Mouse (Mus musculus): ENCODE results near the gene Sept10.
"Not testable (repeated sequence)": the region's sequence is repeated elsewhere in the genome, so short reads cannot be mapped to it uniquely, and the experiment has no call there.

Sept10 gene

GRCm38 (mm10) chr10:59127637-59128036 is 94.0 kb downstream of the Sept10 start:
- no peak for DNase-seq (ENCODE audit: low spot score in 2 of 2)

DNA sequence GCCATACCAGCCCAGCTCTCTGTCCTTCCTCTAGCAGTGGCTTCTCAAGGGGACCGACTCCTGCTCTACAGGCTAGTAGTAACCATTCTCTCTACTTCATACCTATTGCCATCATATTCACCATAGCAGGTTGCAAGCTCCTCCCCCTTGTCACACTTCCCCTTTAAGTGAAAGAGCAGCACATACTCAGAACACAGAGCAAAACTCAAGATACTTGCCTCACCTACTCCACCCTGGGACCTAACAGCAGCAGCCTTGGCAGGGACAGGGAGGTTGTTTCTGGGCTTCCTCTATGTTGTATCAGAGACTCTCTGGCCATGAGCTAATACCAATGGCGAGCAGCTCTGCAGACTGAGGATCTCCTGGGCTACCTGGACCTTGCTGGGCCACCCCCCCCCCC is 96.2 kb downstream of the Sept10 start:
- no peak for DNase-seq (ENCODE audit: low spot score in 2 of 2)

- DNase-seq (ENCODE audit: low spot score in 2 of 2): no peak
These were observed 101.8 kb downstream of the Sept10 start for GRCm38 (mm10) chr10:59119811-59120210.

- DNase-seq (ENCODE audit: low spot score in 2 of 2): no peak
These were observed 102.6 kb downstream of the Sept10 start for GRCm38 (mm10) chr10:59119001-59119400.

GRCm38 (mm10) chr10:59117555-59117954 is 104.1 kb downstream of the Sept10 start:
- no peak for DNase-seq (ENCODE audit: low spot score in 2 of 2)

GRCm38 (mm10) chr10:59116331-59116730 is 105.3 kb downstream of the Sept10 start:
- DNase-seq (ENCODE audit: low spot score in 2 of 2): no peak

- no peak for DNase-seq (ENCODE audit: low spot score in 2 of 2)
These were observed 106.0 kb downstream of the Sept10 start for GRCm38 (mm10) chr10:59115691-59116090.

DNA sequence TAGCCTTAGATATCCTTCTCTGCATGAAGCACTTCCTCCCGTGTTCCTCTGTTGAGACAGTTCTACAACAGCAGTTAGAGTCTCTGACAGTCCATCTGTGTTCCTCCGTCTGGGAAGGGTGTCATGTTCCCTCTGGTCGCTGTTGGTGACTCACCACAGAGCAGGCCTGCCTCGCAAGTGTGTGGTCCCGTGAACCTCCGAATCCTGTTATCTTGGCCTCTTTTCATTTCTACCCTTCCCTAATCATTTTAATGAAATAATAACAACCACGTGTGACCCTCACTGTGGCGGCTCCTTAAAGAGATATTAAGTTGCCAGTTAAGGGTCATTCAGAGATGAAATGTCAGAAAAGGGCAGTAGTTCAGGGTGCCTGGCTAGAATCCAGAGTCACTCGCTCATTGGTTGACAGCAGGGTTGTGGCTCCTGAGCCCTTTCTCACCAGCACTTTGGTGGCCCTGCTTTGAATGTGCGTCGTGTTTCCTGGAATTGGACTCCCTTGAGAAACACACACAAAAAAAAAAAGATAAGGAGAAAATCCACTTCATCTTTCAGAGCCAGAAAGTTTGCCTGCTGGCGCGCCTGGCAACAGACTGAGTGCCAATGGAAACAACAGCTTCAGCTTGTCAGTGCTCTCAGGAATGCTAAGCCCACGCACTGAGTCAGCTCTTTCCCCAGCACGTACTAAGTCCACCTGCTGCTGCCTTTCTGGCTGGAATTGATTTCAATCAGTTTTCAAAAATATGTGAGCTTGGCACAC is 106.9 kb downstream of the Sept10 start:
- DNase-seq (ENCODE audit: low spot score in 2 of 2): peak in 1 of 2 experiments; percentile 16

GRCm38 (mm10) chr10:59113386-59113785 is 108.3 kb downstream of the Sept10 start:
- no peak for DNase-seq (ENCODE audit: low spot score in 2 of 2)

DNA sequence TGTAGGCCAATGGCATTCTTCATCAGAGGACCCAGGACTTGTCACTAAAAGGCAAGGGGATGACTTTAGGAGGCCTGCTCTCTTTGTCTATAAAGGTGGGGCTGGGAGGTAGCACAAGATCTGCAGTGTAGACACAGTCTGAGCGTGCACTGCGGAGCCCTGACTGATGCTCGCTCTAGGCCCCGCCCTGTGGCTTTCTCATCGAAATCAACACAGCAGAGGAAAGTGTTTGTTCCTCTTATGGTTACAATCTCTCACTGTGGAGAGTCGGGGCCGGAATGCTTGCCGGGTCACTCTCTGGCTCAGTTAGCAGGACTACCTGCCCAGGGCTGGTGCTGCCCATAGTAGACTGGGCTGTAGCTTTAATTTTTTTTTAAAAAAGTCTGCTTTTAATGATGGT is 108.9 kb downstream of the Sept10 start:
- DNase-seq (ENCODE audit: low spot score in 2 of 2): no peak

DNA sequence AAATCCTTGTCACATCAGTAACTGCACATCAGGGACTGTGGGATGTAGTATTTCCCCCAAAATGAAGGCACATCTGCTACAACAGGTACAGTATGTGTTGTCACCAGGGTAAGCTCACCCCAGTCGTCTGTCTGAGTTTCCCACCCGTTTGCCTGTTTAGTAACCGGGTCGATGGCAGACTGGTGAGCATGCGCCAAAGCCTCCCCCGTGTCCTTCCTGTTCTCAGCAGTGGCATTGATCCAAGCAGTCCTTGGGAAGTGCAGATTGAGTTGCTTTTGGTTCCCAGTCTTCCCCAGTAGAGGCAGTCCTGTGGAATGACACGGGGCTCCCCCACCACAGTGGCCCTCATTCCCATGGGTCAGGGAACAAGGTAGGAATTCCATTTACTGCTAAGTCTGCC is 111.3 kb downstream of the Sept10 start:
- DNase-seq (ENCODE audit: low spot score in 2 of 2): no peak

GRCm38 (mm10) chr10:59109015-59109414 is 112.6 kb downstream of the Sept10 start:
- peak; percentile 40 to 66 for DNase-seq (ENCODE audit: low spot score in 2 of 2)

DNA sequence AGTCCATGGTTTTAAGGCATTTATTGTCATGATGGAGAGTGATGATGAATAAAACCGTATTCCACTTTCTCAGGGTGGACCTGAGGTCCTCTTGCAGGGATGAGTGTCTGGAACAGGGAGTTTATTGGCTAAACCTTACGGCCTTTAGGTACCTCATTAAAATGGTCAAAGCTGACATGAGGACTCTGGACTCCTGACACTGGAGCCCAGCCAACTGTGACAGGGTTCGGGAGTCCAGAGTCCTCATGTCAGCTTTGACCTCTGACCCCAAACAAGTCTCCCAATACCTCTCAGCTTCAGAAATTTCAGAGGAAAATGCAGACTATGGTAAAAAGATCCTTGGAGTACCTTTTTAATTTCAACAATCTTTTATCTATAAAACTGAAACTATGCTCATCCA is 115.0 kb downstream of the Sept10 start:
- no peak for DNase-seq (ENCODE audit: low spot score in 2 of 2)

DNA sequence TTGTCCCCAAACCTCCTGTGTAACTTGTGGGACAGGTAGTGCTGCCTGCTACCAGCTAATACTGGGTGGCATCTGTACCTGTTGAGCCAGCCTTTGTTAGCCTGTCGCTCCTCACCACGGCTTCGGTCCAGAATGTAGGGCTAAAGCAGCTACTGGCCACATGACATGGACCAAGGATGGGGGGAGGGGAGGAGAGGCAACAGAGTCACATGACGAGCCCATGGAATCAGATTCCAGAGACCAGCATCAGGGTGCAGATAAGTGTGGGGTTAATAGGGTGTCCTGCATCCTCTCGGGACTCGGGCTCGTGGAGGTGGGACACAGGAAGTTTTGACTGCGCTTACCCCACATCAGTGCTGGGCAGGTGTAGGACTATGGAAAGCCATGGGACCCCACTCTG is 115.8 kb downstream of the Sept10 start:
- peak in 1 of 2 experiments; percentile 27 for DNase-seq (ENCODE audit: low spot score in 2 of 2)

DNA sequence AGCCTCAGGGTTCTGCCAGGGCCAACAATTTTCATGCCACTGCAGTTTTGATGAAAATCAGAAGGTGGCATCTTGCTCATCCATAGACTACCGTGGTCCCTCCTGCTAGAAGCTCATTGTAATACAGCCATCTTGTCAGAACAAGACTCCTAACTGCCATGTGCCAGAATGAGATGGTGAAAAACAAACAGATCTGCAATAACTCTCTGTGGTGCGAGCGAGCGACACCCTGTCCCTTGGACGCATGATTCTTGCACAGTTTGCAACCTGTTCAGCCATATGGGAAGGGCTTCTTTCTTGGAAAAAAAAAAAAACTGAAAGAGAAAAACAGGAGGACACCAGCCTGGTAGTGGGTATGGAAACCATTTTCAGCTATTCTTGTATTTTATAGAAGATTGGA is 117.0 kb downstream of the Sept10 start:
- DNase-seq (ENCODE audit: low spot score in 2 of 2): no peak

DNA sequence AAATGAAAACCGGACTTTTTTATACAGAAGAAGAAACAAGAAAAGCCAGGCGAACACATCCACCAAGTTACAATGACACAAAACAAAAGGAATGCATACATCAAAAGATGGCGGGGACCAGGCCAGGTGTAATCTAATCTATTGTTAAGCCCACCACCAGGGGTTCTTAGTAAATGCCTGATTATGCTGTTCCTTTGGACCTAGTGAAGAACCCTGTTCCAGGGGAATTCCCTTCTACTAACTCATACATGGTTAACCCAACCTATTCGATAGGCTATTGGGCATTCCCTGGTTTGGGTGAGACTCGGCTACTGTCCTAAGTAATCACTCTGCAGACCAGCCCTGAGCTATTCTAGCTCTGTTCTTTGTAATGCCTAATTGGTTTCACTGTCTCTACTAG is 118.6 kb downstream of the Sept10 start:
- DNase-seq (ENCODE audit: low spot score in 2 of 2): not testable (repeated sequence)

DNA sequence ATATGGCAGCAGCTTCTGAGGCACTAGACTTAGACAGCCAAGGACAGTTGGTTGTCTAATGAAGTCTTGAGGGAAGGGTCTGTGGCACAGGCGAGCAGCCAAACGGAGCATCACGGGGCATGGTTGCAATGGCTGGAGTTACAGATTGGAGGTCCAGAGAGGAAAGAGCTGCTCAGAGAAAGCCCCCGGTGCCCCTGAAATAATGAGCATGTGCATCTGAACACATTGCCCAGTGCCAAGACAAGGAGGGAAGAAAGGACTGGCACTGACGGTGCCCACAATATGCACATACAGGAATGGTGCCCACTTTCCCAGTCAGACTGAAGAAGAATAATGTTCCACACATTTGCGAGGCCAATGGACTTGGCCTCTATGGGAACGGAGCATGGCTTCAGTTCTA is 129.7 kb downstream of the Sept10 start:
- no peak for DNase-seq (ENCODE audit: low spot score in 2 of 2)

All from urinary bladder, adult 18-20 months (tissue).